Mouse (Mus musculus): ENCODE data around the gene Snx9.

DNA sequence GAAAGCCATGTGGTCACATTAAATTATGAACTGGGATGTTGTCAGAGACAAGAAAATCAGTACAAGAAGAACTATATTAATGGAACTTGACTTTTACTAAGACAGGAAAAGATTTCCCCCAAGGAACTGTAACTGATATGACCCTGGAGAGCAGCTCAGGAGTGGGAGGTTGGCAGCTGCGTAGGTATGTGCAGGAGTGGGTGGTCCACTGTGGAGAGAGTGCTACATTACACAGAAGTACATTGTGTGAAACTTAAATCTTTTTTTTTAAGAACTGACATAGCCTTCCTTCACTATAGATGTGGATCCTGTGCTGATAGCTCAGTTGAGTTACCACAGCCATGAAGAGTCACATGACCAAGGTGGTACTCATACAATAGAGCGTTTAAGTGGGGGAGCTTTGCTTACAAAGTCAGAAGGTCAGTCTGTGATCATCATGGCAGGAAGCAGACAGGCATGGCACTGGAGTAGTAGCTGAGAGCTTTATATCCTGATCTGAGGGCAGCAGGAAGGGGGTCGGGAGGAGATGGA lies 6.3 kb upstream of the Snx9 start:
- no peak for TF ChIP-seq ZC3H11A (IDR thresholded peaks at IDR 0.05; ENCODE audit: borderline replicate concordance, low read depth, low read length)
- no peak for TF ChIP-seq HCFC1 (IDR thresholded peaks at IDR 0.05; ENCODE audit: borderline replicate concordance, insufficient read depth, low read length)
- no peak for TF ChIP-seq ZNF384 (IDR thresholded peaks at IDR 0.05; ENCODE audit: low read depth, low read length)

All from ES-E14 (cell line).